28 mouse cellular contexts compared by ENCODE assay signal in the genomic region with DNA sequence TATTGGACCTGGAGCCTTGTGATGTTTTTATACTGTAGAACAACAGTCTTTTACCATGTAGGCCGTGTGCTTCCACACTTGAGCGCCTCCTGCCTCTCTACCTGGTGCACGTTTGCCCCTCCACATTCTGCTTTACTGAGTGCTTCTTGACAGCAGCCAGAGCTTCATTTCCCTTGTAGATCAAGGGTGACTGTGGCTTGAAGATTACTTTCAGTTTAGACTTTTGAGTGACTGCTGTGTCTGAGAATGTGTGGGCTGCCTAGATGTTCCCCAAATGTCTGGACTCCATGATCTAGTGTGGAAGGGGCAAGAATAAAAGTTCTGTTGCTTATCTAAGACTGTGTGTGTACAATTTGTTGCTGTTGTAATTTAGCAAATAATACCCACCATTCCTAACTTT. TPM values are rescaled to one million over a fixed set of nuclear protein-coding genes. Genes with fewer than 3 reads are reported as not detected.
DNase-seq lines count a peak whose midpoint lies in the region; ATAC-seq and TF ChIP-seq lines count a peak whose summit lies in the region.
"Had no signal": no experiment of that assay in that cellular context is flagged by ENCODE, and none has a peak within 500 bp of the region (broad histone marks: within the 10 kb centered on the region; RNA-seq: fewer than 3 reads in every experiment).

No protein-coding gene starts in this region.

- no peaks in the 10 kb centered on the region for H3K4me1 ChIP-seq in lung, postnatal 0 days (ENCODE audit: insufficient read depth, low read depth, low read length)
- H3K4me1 ChIP-seq in lung, adult 2 months (ENCODE audit: control insufficient read depth, insufficient read depth, low read length) = peaks cover under 1% of the 10 kb centered on the region
- H3K4me1 ChIP-seq: embryonic facial prominence, embryonic 10.5 days; embryonic facial prominence, embryonic 15.5 days; forebrain, embryonic 13.5 days; heart, embryonic 12.5 days; hindbrain, embryonic 13.5 days had no signal

- H3K4me3 ChIP-seq in lung, postnatal 0 days (ENCODE audit: low read depth, low read length) = no peak overlapping the region
- no peak overlapping the region for H3K4me3 ChIP-seq in lung, adult 2 months (replicated peaks; ENCODE audit: extremely low read depth, low read depth, low read length)
- H3K4me3 ChIP-seq: embryonic facial prominence, embryonic 10.5 days; embryonic facial prominence, embryonic 15.5 days; forebrain, embryonic 13.5 days; heart, adult 2 months; heart, embryonic 12.5 days; hindbrain, embryonic 13.5 days had no signal

- H3K27me3 ChIP-seq in lung, postnatal 0 days (replicated peaks; ENCODE audit: insufficient read depth, low read length) = no peaks in the 10 kb centered on the region
- H3K27me3 ChIP-seq: embryonic facial prominence, embryonic 15.5 days; forebrain, embryonic 13.5 days; heart, embryonic 12.5 days; hindbrain, embryonic 13.5 days had no signal

- WGBS in lung, postnatal 0 days = 66% methylated on average over 3 of the region's 3 CpGs
- WGBS in lung, adult 2 months = 68% methylated on average over 3 of the region's 3 CpGs

- TF ChIP-seq EP300 in lung, postnatal 0 days (IDR thresholded peaks at IDR 0.05) = no peak

- DNase-seq in lung, postnatal 0 days (ENCODE audit: low spot score) = peak; percentile 25
- DNase-seq in lung, adult 2 months = no peak
- peak; percentile 47 for DNase-seq in CD4-positive helper T cell, adult 2 months (ENCODE audit: low read depth, low spot score)
- DNase-seq in naive thymus-derived CD4-positive, alpha-beta T cell, adult 2 months (ENCODE audit: low read depth) = peak; percentile 32
- DNase-seq in B cell, adult 2 months = no peak
- DNase-seq in neural tube, embryonic 10.5 days (ENCODE audit: extremely low spot score, low spot score) = no peak
- DNase-seq: adrenal gland, adult 8-10 months; cerebellum, adult 2 months; cerebellum, postnatal 14 days; gastrocnemius, postnatal 14 days; heart, adult 2 months; heart, postnatal 4 days; kidney, adult 9 months; kidney, postnatal 14 days; liver; lung, embryonic 14.5 days; midbrain, embryonic 14.5 days; right cerebral cortex, postnatal 25 days; spleen, adult 18-20 months; thymus, postnatal 25 days had no signal

- ATAC-seq in lung, postnatal 0 days = no peak
- ATAC-seq in activated CD4-positive, CD25-positive, alpha-beta regulatory T cell, adult 4 months = peak; percentile 65
- ATAC-seq: forebrain, embryonic 13.5 days; intestine, postnatal 0 days had no signal

- H3K9me3 ChIP-seq in lung, postnatal 0 days (ENCODE audit: low read length) = no peaks in the 10 kb centered on the region
- H3K9me3 ChIP-seq: embryonic facial prominence, embryonic 10.5 days; embryonic facial prominence, embryonic 15.5 days; forebrain, embryonic 13.5 days; heart, embryonic 12.5 days; hindbrain, embryonic 13.5 days had no signal

- no peak overlapping the region for H3K9ac ChIP-seq in lung, postnatal 0 days (replicated peaks; ENCODE audit: low read depth)
- H3K9ac ChIP-seq: embryonic facial prominence, embryonic 15.5 days; forebrain, embryonic 13.5 days; heart, embryonic 12.5 days; hindbrain, embryonic 13.5 days; liver, embryonic 14.5 days; lung, embryonic 14.5 days had no signal

- no peak overlapping the region for H3K27ac ChIP-seq in lung, postnatal 0 days (ENCODE audit: low read length)
- H3K27ac ChIP-seq: embryonic facial prominence, embryonic 10.5 days; embryonic facial prominence, embryonic 15.5 days; forebrain, embryonic 13.5 days; heart, adult 2 months; hindbrain, embryonic 13.5 days; liver, embryonic 14.5 days had no signal

- no peak overlapping the region for H3K4me2 ChIP-seq in lung, postnatal 0 days (replicated peaks; ENCODE audit: low read depth, low read length)
- H3K4me2 ChIP-seq: embryonic facial prominence, embryonic 15.5 days; forebrain, embryonic 13.5 days; heart, embryonic 12.5 days; hindbrain, embryonic 13.5 days; lung, embryonic 14.5 days had no signal

- TF ChIP-seq CTCF in lung, postnatal 0 days (IDR thresholded peaks at IDR 0.05) = no peak
- TF ChIP-seq CTCF in lung, adult 2 months (IDR thresholded peaks at IDR 0.05; ENCODE audit: insufficient read depth, low read length) = no peak

- H3K36me3 ChIP-seq in lung, postnatal 0 days (ENCODE audit: insufficient read depth, low read length) = peaks cover 11% of the 10 kb centered on the region; the same call in 1 of the 2 replicates

- no peak for TF ChIP-seq POLR2A in lung, adult 2 months (IDR thresholded peaks at IDR 0.05; ENCODE audit: borderline replicate concordance, extremely low read depth, low read depth, low read length)

RNA-seq across cellular contexts. Expression of gene 1810049J17Rik, which starts 27.3 kb away (rescaled TPM):
- 0.33 and 1.1 TPM in 2 replicates for polyA plus RNA-seq in lung, postnatal 0 days (2015; fragmentation: Nextera tagmentation; extraction: Ambion mirVana)
- 0.85 TPM in 1 of 2 replicates, not detected in the other for polyA plus RNA-seq in lung, adult 2 months (2012; rRNA removed)
- not detected for polyA plus RNA-seq in activated CD4-positive, CD25-positive, alpha-beta regulatory T cell, adult 4 months (2017; shearing (Covaris generic))
- polyA plus RNA-seq: cerebellum, adult 2 months; embryonic facial prominence, embryonic 10.5 days; forebrain, embryonic 13.5 days; heart, adult 2 months; hindbrain, embryonic 13.5 days had no signal

RNA-seq across cellular contexts. Expression of gene Golph3, which starts 27.7 kb away (rescaled TPM):
- 79.4 and 85.9 TPM in 2 replicates for polyA plus RNA-seq in lung, postnatal 0 days (2015; fragmentation: Nextera tagmentation; extraction: Ambion mirVana)
- 73.4 and 92.4 TPM in 2 replicates for polyA plus RNA-seq in lung, adult 2 months (2012; rRNA removed)
- 10 to 100 TPM; 31.8 to 35.4 TPM for polyA plus RNA-seq in activated CD4-positive, CD25-positive, alpha-beta regulatory T cell, adult 4 months (2017; shearing (Covaris generic))

Comparison
In these comparisons a context has a peak if more than half of its experiments do, and no peak if none do; other contexts are left out.
1. DNase-seq: peak in lung, postnatal 0 days (single experiment), CD4-positive helper T cell, adult 2 months (single experiment) and naive thymus-derived CD4-positive, alpha-beta T cell, adult 2 months (single experiment); none in lung, adult 2 months (single experiment), B cell, adult 2 months (0 of 2) and neural tube, embryonic 10.5 days (single experiment).